Mouse (Mus musculus) kidney, adult 18-20 months (tissue): ENCODE measurements around the gene Tcte3.
"Not testable (repeated sequence)": the region's sequence is repeated elsewhere in the genome, so short reads cannot be mapped to it uniquely, and the experiment has no call there.

Experiments used
- DNase-seq: peaks from one replicate; pipeline ENCODE4 v3.0.0; 2021

Tcte3 gene

DNA sequence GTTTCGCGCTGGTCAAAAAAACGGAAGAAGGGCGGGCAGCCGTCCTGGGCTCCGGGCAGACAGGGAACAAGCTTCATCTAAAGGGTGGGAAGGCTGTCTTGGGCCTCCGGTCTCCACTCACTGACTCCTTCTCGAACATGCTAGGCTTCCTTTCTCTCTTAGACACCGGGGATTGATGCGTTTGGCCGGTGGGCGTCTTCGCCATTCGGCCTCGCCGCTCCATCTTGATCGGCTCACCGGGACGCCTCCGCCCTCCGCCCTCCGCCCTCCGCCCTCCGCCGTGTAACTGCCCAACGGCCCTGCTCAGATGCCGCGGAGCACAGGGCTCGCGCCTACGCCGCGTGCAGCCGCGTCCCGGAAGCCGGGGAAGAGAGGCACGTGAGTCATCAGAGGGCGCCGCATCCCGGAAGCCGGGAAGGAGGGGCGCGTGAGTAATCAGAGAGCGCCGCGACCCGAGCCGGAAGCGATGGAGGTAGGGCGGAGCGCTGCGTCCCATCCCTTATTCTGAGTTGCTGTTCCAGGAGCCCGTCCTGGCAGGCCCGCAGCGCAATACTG is at the start of gene Tcte3, which contains the start of the genes Ermard and Gm3448:
Gene Tcte3, minus strand, starts transcription at position 314 of the 555 bp plus-strand sequence.
Gene Ermard, plus strand, starts transcription at position 34 of the 555 bp plus-strand sequence.
Gene Gm3448, minus strand, starts transcription at position 363 of the 555 bp plus-strand sequence.
- DNase-seq = peak; percentile 58

DNA sequence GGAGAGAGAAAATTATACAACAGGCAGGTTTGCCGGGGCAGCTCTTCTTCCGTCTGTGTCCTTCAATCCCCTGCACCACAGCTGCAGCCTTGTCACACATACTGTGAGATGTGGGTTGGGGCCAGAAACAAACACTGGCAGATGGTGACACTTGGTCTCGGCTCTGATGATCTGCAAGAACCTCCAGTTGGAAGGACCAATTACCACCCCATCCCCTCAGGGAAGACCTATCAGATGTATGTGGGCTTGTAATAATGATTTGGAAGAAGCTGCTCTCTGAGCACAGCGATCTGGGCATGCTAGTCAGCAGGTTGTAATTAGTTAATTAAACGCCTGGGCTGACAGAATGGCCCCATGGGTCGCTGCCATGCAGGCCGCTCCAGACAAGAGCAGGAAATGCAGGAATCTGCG is 47.3 kb upstream of the Tcte3 start:
- DNase-seq = no peak

GRCm38 (mm10) chr17:15088166-15088565 is 46.9 kb upstream of the Tcte3 start:
- DNase-seq = no peak

- no peak for DNase-seq
Observed at GRCm38 (mm10) chr17:15085006-15085405, 43.7 kb upstream of the Tcte3 start.

DNA sequence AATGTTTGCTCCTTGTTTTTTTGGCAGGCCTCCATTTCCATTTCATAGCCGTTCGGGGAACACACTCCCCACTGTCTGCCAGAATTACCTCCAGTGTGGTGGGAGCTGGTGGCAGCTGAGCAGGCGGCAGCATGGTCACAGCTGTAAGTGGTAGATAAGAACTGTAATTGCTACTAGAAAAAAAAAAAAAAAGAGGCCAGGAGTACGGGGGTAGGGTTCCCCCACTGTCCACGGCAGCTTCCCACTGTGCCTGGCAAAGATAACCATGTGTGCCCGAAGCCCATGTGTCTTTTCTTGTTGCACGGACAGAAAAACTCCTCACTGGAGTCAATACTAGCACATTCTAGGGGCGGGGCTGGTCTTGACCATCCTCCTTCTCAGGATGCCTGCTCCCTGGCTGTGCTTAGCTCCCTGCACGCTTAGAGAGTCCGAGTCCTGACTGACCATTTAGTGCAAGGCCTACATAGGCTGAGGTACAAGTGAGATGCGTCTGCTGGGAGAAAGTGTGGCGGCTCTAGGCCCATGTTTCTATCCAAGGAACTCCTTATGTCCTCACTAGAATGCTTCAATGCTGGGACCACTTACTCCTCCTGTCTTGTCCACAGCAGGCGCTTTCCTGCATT is 43.0 kb upstream of the Tcte3 start:
- DNase-seq = no peak

GRCm38 (mm10) chr17:15077536-15077935 is 36.2 kb upstream of the Tcte3 start:
- no peak for DNase-seq

DNA sequence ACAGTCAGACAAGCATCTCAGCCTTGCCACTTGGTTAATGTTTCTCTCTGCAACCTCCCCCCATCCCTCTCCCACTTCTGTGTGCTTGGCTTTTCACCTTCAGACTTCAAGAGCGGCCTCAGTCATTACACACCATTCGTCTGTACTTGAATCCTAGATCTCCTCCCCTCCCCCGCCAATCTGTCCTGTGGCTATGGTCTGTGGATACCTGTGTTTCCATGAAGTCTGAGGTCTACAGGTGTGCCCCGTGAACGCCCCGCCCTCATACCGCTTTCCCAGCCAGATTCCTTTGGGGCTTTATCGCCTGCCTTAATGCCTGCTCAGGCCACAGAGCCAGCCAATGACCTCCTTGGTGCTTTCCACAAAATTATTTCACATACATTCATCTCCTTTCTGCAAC is 33.7 kb upstream of the Tcte3 start:
- DNase-seq = peak; percentile 13

DNA sequence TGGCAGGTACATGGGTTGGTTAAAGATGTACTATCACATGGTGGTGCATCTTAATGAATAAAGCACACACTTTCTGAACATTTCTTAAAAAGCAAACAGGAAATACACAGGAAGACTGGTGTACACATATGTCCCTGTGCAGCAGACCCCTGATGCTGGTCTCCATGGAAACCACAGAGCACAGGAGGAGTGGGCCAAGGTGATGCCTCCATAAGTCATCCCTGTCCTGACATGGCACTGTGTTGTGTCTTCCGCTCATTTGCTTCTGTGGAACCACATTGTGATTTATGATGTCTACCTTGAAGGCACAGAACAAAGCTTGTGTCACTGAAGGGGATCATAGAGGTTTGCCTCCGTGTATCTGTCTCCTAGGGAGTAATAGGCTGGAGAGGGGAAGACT is 30.9 kb upstream of the Tcte3 start:
- no peak for DNase-seq

- peak; percentile 23 for DNase-seq
Observed at GRCm38 (mm10) chr17:15069124-15069523, 27.8 kb upstream of the Tcte3 start.

GRCm38 (mm10) chr17:15068040-15068792 is 26.9 kb upstream of the Tcte3 start:
- no peak for DNase-seq

- no peak for DNase-seq
Observed at GRCm38 (mm10) chr17:15066911-15067310, 25.6 kb upstream of the Tcte3 start.

DNA sequence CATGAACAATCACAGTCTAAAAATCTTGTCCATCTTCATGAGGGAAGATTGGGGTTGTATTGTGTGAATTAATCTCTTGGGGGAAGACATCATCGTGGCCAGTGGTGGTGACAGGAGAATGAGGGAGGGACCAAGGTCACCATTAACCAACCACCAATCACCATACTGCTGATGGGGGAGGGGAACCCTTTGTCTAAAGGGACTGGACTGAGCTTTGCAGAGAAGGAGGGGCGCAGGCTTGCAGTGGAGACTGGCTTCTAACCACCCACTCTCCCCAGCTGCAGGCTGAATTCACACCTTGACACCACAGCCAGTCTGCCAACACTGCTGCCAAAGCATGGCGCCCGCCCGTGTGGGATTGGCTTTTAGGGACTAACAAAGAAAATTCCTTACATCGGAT is 24.8 kb upstream of the Tcte3 start:
- DNase-seq = no peak

DNA sequence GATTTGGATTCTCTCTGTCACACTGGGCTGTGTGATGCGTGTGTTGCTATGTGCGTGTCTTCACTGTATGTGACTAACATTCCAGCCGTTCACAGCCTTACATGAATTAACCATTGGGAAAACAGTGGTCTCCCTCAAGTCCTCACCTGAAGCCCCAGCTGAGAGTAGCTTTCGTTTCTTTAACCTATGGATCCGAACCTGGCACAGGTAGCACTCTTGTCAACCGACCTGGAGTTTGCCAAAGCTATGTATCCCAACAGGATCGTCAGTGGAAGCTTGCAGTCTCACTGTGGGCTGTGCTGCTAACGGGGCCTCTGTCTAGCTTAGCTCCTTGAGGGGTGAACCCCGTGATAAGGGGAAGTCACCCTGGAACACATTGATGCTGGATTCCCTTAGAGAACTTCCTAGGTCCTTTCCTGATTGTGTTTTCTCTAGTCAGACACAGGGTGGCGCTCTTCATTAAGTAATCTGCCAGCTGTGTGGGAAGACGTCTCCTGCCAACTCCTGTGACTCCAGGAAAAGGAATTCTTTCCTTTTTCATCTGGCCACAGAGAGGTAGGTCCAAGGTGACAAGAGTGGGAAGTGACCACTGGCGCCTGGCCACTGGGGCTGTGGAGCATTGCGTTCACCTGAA is 24.2 kb upstream of the Tcte3 start:
- DNase-seq = peak; percentile 65

DNA sequence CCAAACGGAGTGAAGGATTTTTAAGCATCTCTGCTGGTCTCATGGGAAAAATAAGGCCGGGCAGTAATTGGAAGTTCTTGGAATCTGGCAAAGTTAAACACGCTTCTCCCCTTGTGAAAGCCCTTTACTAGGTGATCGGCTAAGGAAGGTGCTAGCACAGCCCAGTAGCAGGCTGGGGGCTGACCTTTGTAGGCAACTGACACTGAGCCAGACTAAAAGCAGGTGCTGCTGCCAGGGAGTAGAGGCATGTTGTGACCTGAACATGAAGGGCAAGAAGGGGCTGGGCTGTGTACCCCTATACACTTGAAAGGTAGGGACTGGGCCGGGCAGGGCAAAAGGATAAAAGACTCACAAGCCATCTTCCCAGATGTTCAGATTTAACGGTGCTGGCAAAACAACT is 19.1 kb upstream of the Tcte3 start:
- DNase-seq = no peak

DNA sequence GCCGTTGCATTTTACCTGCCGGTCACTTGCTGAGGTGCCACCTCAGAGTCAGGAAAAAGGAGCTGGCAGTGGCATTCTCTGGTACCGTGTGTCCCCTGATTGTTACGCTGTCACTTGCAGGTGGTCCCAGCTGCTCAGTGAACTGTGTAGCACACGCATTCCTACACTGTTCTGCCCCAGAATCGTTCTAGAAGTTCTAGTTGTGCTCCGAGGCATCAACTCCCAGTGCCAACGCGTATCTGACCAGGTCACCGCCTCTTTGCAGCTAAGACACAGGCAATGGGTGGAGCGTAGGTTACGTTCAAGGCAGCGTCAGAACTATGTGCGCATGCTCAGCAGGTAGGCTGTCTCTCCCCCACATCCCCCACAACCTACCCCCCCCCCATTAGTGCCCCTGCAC is 18.4 kb upstream of the Tcte3 start:
- DNase-seq = no peak

- DNase-seq = no peak
Observed at GRCm38 (mm10) chr17:15058161-15058591, 16.9 kb upstream of the Tcte3 start.

- DNase-seq = no peak
Observed at GRCm38 (mm10) chr17:15055925-15056324, 14.6 kb upstream of the Tcte3 start.

DNA sequence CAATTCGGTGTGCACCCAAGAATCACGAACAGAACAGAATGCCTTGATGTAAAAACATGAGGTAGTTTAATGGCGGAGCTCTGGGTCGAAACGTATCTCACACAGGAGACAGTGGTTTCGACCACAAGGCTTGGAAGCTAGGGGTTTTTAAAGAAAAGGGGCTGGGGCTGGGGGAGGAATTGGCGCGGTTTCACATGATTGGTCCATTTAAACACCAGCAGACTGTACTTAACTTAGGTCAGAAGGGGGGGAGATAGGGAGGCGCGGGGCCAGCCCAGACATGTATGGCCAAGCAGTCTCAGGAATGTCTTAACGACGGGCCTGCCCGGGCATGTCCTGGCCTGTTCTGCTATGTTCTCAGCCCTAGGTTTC is 12.5 kb upstream of the Tcte3 start:
- DNase-seq = not testable (repeated sequence)

GRCm38 (mm10) chr17:15053183-15053828 is 12.0 kb upstream of the Tcte3 start:
- DNase-seq = not testable (repeated sequence)

DNA sequence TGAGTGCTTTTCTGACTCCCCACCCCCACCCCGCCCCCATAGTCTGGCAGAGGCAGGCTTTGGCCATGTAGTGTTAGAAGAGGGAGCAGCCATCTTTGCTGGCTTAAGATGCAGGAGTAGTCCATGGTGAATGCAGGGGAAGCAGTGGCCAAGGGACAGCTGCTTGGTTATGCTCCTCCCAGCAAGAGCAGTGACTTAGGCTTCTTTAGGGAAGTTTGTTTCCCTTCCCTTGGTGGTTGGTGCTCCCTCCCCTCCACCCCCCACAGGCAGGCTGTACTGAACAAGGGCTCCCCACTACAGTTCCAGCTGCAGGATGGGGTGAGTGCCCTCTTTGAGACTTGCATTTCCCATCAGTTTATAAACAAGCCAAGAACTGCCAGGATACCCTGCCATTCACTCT is 11.5 kb upstream of the Tcte3 start:
- DNase-seq = not testable (repeated sequence)

DNA sequence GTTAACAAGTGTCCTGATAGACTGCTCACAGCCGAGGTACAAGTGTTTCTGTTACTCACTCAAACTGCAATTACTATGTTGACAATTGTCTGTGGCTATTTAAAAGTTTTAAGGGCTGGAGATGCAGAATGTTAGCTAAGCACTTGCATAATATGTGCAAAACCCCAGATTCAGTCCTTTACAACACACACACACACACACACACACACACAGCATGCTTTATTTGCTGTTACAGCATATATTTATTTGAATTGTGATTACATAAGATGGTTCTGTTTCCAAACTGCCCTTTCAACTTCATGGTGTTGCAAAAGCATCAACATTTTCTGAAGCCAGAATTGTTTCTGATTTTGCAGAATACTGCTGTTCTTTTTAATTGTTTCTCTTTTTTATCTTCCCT is 9.1 kb upstream of the Tcte3 start:
- not testable (repeated sequence) for DNase-seq

- not testable (repeated sequence) for DNase-seq
Observed at GRCm38 (mm10) chr17:15040455-15040854, 833 bp downstream of the Tcte3 start.

- not testable (repeated sequence) for DNase-seq
Observed at GRCm38 (mm10) chr17:15031414-15031813, 9.9 kb downstream of the Tcte3 start.
